9 mouse cellular contexts compared by ENCODE assay signal in the genomic region with DNA sequence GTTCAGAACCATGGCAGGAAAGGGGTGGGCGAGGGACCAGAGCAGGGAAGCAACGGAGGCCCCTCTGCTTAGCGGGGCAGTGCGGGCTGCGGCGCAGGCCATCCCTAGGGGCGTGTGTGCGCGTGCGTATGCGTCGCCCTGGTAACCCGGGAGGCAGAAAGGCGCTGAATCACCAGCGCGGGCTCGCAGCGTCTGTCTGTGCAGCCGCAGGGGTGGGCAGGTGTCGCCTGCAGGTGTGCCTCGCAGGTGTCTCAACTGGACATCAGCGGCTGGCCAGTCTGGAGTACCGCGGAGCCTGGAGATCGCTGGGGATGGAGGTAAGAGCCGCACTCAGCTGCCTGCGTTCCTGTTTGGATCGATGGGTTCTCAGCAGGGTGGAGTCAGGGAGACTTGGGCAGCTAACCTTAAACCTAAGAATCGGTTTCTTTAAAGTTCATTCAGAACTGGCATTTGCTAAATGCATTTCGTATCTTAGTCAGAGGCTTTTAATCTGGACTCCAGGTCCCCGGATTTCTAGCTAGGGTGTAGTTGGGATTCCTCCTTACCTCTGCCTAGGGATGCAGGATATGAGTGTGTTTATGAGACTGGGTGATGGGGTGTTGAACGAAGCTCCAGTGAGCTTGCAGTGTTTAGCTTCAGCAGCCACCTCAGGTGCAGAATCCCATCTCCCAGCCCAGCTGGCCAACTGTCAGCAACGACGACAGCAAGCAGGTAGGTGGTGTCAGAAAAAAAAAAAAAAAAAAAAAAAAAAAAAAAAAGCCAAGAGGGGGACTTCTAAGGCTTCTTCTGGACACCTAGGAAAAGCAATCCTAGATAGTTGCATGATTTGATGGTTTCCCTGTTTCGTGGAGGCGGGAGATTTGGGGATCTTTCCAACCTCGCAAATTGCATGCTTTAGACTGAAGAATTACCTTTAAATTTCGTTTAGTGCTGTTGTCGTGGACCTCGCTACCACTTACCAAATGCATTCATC. TPM values are rescaled to one million over a fixed set of nuclear protein-coding genes. Genes with fewer than 3 reads are reported as not detected.
DNase-seq lines count a peak whose midpoint lies in the region; ATAC-seq and TF ChIP-seq lines count a peak whose summit lies in the region.
"Had no signal": no experiment of that assay in that cellular context is flagged by ENCODE, and none has a peak within 500 bp of the region (broad histone marks: within the 10 kb centered on the region; RNA-seq: fewer than 3 reads in every experiment).

Gene D130043K22Rik (plus strand): TSS at position 153 of the 973 bp plus-strand sequence.

- H3K9me3 ChIP-seq in heart, embryonic 11.5 days (replicated peaks; ENCODE audit: control insufficient read depth, low read length) = no peaks in the 10 kb centered on the region
- H3K9me3 ChIP-seq in forebrain, embryonic 12.5 days = no peaks in the 10 kb centered on the region
- no peaks in the 10 kb centered on the region for H3K9me3 ChIP-seq in hindbrain, postnatal 0 days (ENCODE audit: low read length)
- H3K9me3 ChIP-seq in limb, embryonic 11.5 days (ENCODE audit: control insufficient read depth, low read length) = no peaks in the 10 kb centered on the region
- H3K9me3 ChIP-seq in midbrain, embryonic 16.5 days (replicated peaks; ENCODE audit: control insufficient read depth, low read length, poor library complexity, severe bottlenecking) = no peaks in the 10 kb centered on the region

- DNase-seq in heart, postnatal 25 days (ENCODE audit: low spot score) = no peak
- DNase-seq in hindbrain, postnatal 0 days (ENCODE audit: low spot score) = peak; percentile 74
- DNase-seq in limb, embryonic 11.5 days (ENCODE audit: low spot score) = peak; percentile 74
- peak; percentile 37 for DNase-seq in thymus, adult 2 months

- no peaks in the 10 kb centered on the region for H3K27me3 ChIP-seq in heart, embryonic 11.5 days (ENCODE audit: control insufficient read depth, insufficient read depth, low read length)
- no peaks in the 10 kb centered on the region for H3K27me3 ChIP-seq in forebrain, embryonic 12.5 days
- H3K27me3 ChIP-seq in hindbrain, postnatal 0 days (ENCODE audit: insufficient read depth, low read length) = no peaks in the 10 kb centered on the region
- H3K27me3 ChIP-seq in limb, embryonic 11.5 days (ENCODE audit: control insufficient read depth, insufficient read depth, low read length) = no peaks in the 10 kb centered on the region
- no peaks in the 10 kb centered on the region for H3K27me3 ChIP-seq in midbrain, embryonic 16.5 days (ENCODE audit: control insufficient read depth, insufficient read depth, low read depth, low read length)
- H3K27me3 ChIP-seq in thymus, adult 2 months (ENCODE audit: control insufficient read depth, insufficient read depth, low read length) = no peaks in the 10 kb centered on the region
- H3K27me3 ChIP-seq: CH12.LX had no signal

- peak within 1 kb of the TSS; percentile 52 for H3K4me3 ChIP-seq in heart, embryonic 11.5 days (ENCODE audit: low read depth, low read length)
- H3K4me3 ChIP-seq in forebrain, embryonic 12.5 days (replicated peaks) = peak within 1 kb of the TSS; percentile 56
- H3K4me3 ChIP-seq in hindbrain, postnatal 0 days (ENCODE audit: low read length) = peak within 1 kb of the TSS; percentile 48
- peak within 1 kb of the TSS; percentile 33 for H3K4me3 ChIP-seq in limb, embryonic 11.5 days (ENCODE audit: low read depth, low read length)
- peak within 1 kb of the TSS; percentile 60 for H3K4me3 ChIP-seq in midbrain, embryonic 16.5 days (ENCODE audit: low read depth, low read length)
- no peak within 1 kb of the TSS; the same call in 1 of the 2 replicates for H3K4me3 ChIP-seq in thymus, adult 2 months (ENCODE audit: control insufficient read depth, insufficient read depth, low read length)

- H3K27ac ChIP-seq in heart, embryonic 11.5 days (ENCODE audit: low read depth, low read length) = no peak within 1 kb of the TSS
- no peak within 1 kb of the TSS for H3K27ac ChIP-seq in forebrain, embryonic 12.5 days
- peak within 1 kb of the TSS; percentile 32 for H3K27ac ChIP-seq in hindbrain, postnatal 0 days
- no peak within 1 kb of the TSS for H3K27ac ChIP-seq in limb, embryonic 11.5 days (replicated peaks; ENCODE audit: low read depth, low read length)
- H3K27ac ChIP-seq in midbrain, embryonic 16.5 days (ENCODE audit: low read length) = peak within 1 kb of the TSS; percentile 55; the same call in 1 of the 2 replicates
- no peak within 1 kb of the TSS for H3K27ac ChIP-seq in thymus, adult 2 months (ENCODE audit: control insufficient read depth, insufficient read depth, low read length)

- H3K36me3 ChIP-seq in heart, embryonic 11.5 days (ENCODE audit: control insufficient read depth, insufficient read depth, low read length) = no peaks in the 10 kb centered on the region
- peaks cover 11% of the 10 kb centered on the region for H3K36me3 ChIP-seq in forebrain, embryonic 12.5 days (replicated peaks)
- no peaks in the 10 kb centered on the region for H3K36me3 ChIP-seq in hindbrain, postnatal 0 days (ENCODE audit: insufficient read depth, low read length)
- H3K36me3 ChIP-seq in limb, embryonic 11.5 days (ENCODE audit: control insufficient read depth, insufficient read depth, low read length) = peaks cover 5% of the 10 kb centered on the region; the same call in 1 of the 2 replicates
- no peaks in the 10 kb centered on the region for H3K36me3 ChIP-seq in midbrain, embryonic 16.5 days (ENCODE audit: control insufficient read depth, insufficient read depth, low read length)
- peaks cover 15% of the 10 kb centered on the region for H3K36me3 ChIP-seq in thymus, adult 2 months (ENCODE audit: control insufficient read depth, insufficient read depth, low read length)

- peak within 1 kb of the TSS; percentile 89 for H3K4me2 ChIP-seq in heart, embryonic 11.5 days
- peak within 1 kb of the TSS; percentile 91 for H3K4me2 ChIP-seq in forebrain, embryonic 12.5 days
- H3K4me2 ChIP-seq in hindbrain, postnatal 0 days (ENCODE audit: low read depth, low read length) = peak within 1 kb of the TSS; percentile 71
- H3K4me2 ChIP-seq in limb, embryonic 11.5 days (ENCODE audit: low read depth, severe bottlenecking) = peak within 1 kb of the TSS; percentile 71
- peak within 1 kb of the TSS; percentile 78 for H3K4me2 ChIP-seq in midbrain, embryonic 16.5 days (ENCODE audit: low read length)

- no peak for TF ChIP-seq POLR2A in thymus, adult 2 months (IDR thresholded peaks at IDR 0.05; ENCODE audit: control insufficient read depth, extremely low read depth, insufficient read depth, low read length, poor library complexity)

- no peak for TF ChIP-seq CTCF in hindbrain, postnatal 0 days (IDR thresholded peaks at IDR 0.05; ENCODE audit: low read depth)
- TF ChIP-seq CTCF in thymus, adult 2 months (IDR thresholded peaks at IDR 0.05; ENCODE audit: borderline replicate concordance, control insufficient read depth, extremely low read depth, insufficient read depth, low read length, poor library complexity) = no peak

- intact Hi-C loops in heart, postnatal 25 days (cut with DNase I) = no loop called here

- 14% methylated on average over 40 of the region's 40 CpGs for WGBS in heart, embryonic 11.5 days (ENCODE audit: insufficient replicate concordance)
- 9% methylated on average over 40 of the region's 40 CpGs for WGBS in forebrain, embryonic 12.5 days
- 8% methylated on average over 40 of the region's 40 CpGs for WGBS in hindbrain, postnatal 0 days
- WGBS in limb, embryonic 11.5 days = 13% methylated on average over 40 of the region's 40 CpGs
- WGBS in midbrain, embryonic 16.5 days = 7% methylated on average over 40 of the region's 40 CpGs
- WGBS in thymus, adult 2 months = 22% methylated on average over 40 of the region's 40 CpGs

- peaks cover 6% of the 10 kb centered on the region for H3K4me1 ChIP-seq in heart, embryonic 11.5 days (ENCODE audit: control insufficient read depth, insufficient read depth, low read length)
- peaks cover 12% of the 10 kb centered on the region for H3K4me1 ChIP-seq in forebrain, embryonic 12.5 days
- H3K4me1 ChIP-seq in hindbrain, postnatal 0 days (ENCODE audit: insufficient read depth, low read length) = no peaks in the 10 kb centered on the region
- H3K4me1 ChIP-seq in limb, embryonic 11.5 days (ENCODE audit: control insufficient read depth, insufficient read depth, low read length) = peaks cover 3% of the 10 kb centered on the region; the same call in 1 of the 2 replicates
- H3K4me1 ChIP-seq in midbrain, embryonic 16.5 days (ENCODE audit: control insufficient read depth, insufficient read depth, low read length) = peaks cover 14% of the 10 kb centered on the region
- peaks cover 6% of the 10 kb centered on the region for H3K4me1 ChIP-seq in thymus, adult 2 months (replicated peaks; ENCODE audit: control insufficient read depth, insufficient read depth, low read length)

- ATAC-seq in heart, embryonic 11.5 days (replicated peaks; ENCODE audit: insufficient number of reproducible peaks, low FRiP score, low TSS enrichment) = peak; percentile 59; the same call in 1 of the 2 replicates
- peak; percentile 86 for ATAC-seq in cerebellum, adult (ENCODE audit: insufficient number of reproducible peaks, low FRiP score, low TSS enrichment)
- peak; percentile 95 for ATAC-seq in forebrain, embryonic 12.5 days (ENCODE audit: low FRiP score)
- ATAC-seq in hindbrain, postnatal 0 days = peak; percentile 91
- peak; percentile 67; the same call in 1 of the 2 replicates for ATAC-seq in limb, embryonic 11.5 days (ENCODE audit: insufficient number of reproducible peaks, low FRiP score, low TSS enrichment, low read depth)
- ATAC-seq in midbrain, embryonic 16.5 days = peak; percentile 97

- 0 out of 2 replicates have a peak within 1 kb of the TSS, but pooled peaks have one; percentile 60 for H3K9ac ChIP-seq in heart, embryonic 11.5 days (ENCODE audit: low read depth, low read length)
- H3K9ac ChIP-seq in forebrain, embryonic 12.5 days = peak within 1 kb of the TSS; percentile 54
- H3K9ac ChIP-seq in hindbrain, postnatal 0 days (replicated peaks; ENCODE audit: low read length) = peak within 1 kb of the TSS; percentile 44
- H3K9ac ChIP-seq in limb, embryonic 11.5 days (ENCODE audit: low read length) = peak within 1 kb of the TSS; percentile 50
- H3K9ac ChIP-seq in midbrain, embryonic 16.5 days (ENCODE audit: low read depth, low read length) = peak within 1 kb of the TSS; percentile 73

RNA-seq across cellular contexts. Expression of gene D130043K22Rik, which starts in this region (rescaled TPM):
- polyA plus RNA-seq in heart, embryonic 11.5 days (2014; fragmentation: Nextera tagmentation; extraction: Ambion mirVana) = not detected in 2 replicates
- total RNA-seq in heart, postnatal 25 days (2021) = not detected
- 1.1 and 1.6 TPM in 2 replicates for polyA plus RNA-seq in forebrain, embryonic 12.5 days (2016; fragmentation: Nextera tagmentation; extraction: Ambion mirVana)
- 11.3 and 13.0 TPM in 2 replicates for total RNA-seq in hindbrain, postnatal 0 days (2014; rRNA removed)
- polyA plus RNA-seq in hindbrain, postnatal 0 days (2015; fragmentation: Nextera tagmentation; extraction: Ambion mirVana) = 6.1 TPM in 2 replicates
- 0.09 and 0.11 TPM in 2 replicates for polyA plus RNA-seq in limb, embryonic 11.5 days (2014; fragmentation: Nextera tagmentation; extraction: Ambion mirVana)
- 8.9 and 10.2 TPM in 2 replicates for polyA plus RNA-seq in midbrain, embryonic 16.5 days (2015; fragmentation: Nextera tagmentation; extraction: Ambion mirVana)
- 0.12 and 0.13 TPM in 2 replicates for polyA plus RNA-seq in thymus, adult 2 months (2012; rRNA removed)

Comparison
In these comparisons a context has a peak if more than half of its experiments do, and no peak if none do; other contexts are left out.
1. RNA of gene D130043K22Rik (total RNA-seq): 11.3 to 13.0 TPM in hindbrain, postnatal 0 days; not detected in heart, postnatal 25 days; every median in the first group is over 10 times any median in the second.
2. Peak in ATAC-seq, H3K4me3 ChIP-seq, H3K9ac ChIP-seq and H3K4me2 ChIP-seq in heart, embryonic 11.5 days; RNA of the gene not detected or under 1 TPM.
3. Peak in DNase-seq, ATAC-seq, H3K4me3 ChIP-seq, H3K9ac ChIP-seq and H3K4me2 ChIP-seq in limb, embryonic 11.5 days; RNA of the gene not detected or under 1 TPM.
4. Peak in DNase-seq in thymus, adult 2 months; RNA of the gene not detected or under 1 TPM.
5. H3K27ac ChIP-seq: peak in hindbrain, postnatal 0 days (single experiment) and midbrain, embryonic 16.5 days (single experiment); none in heart, embryonic 11.5 days (single experiment), forebrain, embryonic 12.5 days (single experiment), limb, embryonic 11.5 days (single experiment) and thymus, adult 2 months (single experiment).
6. Peak in every context shown above with its lines, with median percentiles within 50 percentile points of each other: ATAC-seq, H3K4me2 ChIP-seq and H3K9ac ChIP-seq.